Mouse (Mus musculus): ENCODE measurements around the gene Amotl1. TPM values are rescaled to one million over a fixed set of nuclear protein-coding genes. Genes with fewer than 3 reads are reported as not detected.
A peak's percentile ranks its signal among the peaks of the same experiment; 100 is the strongest.

The Amotl1 gene
- polyA plus RNA-seq, 1 experiment from 2014 or later: 33.7 TPM

- H3K4me1 ChIP-seq: 0 out of 2 replicates have a peak, but pooled peaks cover 2% of the 10 kb centered on the region
- peak within 1 kb of the TSS; percentile 74 for H3K4me2 ChIP-seq (replicated peaks)
- 1% methylated on average over 59 of the region's 59 CpGs for WGBS
- H3K27me3 ChIP-seq: no peaks in the 10 kb centered on the region
- peak within 1 kb of the TSS; percentile 82 for H3K4me3 ChIP-seq
- H3K27ac ChIP-seq: peak within 1 kb of the TSS; percentile 78
- H3K9ac ChIP-seq: peak within 1 kb of the TSS; percentile 67
- H3K36me3 ChIP-seq: peaks cover 31% of the 10 kb centered on the region
- H3K9me3 ChIP-seq: no peaks in the 10 kb centered on the region
- peak; percentile 96 for ATAC-seq (ENCODE audit: insufficient number of reproducible peaks, insufficient read depth, low FRiP score, low TSS enrichment)
These were observed 144.6 kb downstream of the Amotl1 start, which contains the start of the genes Kdm4d and Cwc15 for GRCm38 (mm10) chr9:14500023-14500915. TSS of gene Kdm4d (minus strand) at chr9:14500482. TSS of gene Cwc15 (plus strand) at chr9:14500617.

DNA sequence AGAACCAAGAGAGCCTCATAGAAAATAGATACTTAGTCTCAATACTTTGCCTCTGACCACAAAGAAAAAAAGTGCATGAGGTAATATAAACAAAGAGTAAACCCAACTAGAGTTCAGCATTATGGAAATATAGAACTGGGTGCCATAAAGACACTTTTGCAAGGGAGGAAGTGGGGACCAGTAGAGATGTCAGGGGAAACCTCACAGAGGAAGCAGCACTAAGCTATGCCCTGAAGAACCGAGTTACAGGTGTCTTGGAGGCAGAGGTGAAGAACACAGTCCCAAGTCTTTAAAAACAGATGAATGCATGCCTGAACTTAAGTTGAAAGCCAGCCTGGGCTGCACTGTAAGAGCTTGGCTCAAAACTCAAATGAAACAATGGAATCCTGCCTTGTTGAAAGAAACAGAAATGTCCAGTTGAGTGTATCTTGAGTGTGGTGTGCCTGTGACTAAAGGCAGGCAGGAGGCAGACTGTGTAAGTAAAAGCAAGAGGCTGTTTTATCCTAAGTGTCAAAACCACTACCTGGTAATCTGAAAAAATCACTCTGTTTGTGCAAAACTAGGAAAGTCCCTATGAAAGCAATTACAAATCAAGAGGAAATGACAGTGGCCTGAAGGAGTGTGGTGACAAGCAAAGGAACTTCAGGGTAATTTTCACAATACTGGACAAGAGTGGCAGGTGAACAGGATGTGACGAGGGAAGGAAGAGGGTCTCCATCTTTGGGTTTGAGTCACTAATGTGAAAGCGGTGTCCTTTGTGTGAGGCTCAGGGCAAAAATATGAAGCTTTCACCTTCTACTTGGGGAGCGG lies 145.8 kb downstream of the Amotl1 start:
- H3K4me3 ChIP-seq: peak overlapping the region; percentile 82
- 79% methylated on average over 4 of the region's 4 CpGs for WGBS

More for the DNA sequence above, 145.8 kb downstream of the Amotl1 start:
- H3K27me3 ChIP-seq: no peaks in the 10 kb centered on the region
- peak overlapping the region; percentile 58; the same call in 1 of the 2 replicates for H3K9ac ChIP-seq
- H3K27ac ChIP-seq: no peak overlapping the region
- no peaks in the 10 kb centered on the region for H3K9me3 ChIP-seq
- peaks cover 20% of the 10 kb centered on the region for H3K36me3 ChIP-seq
- ATAC-seq (ENCODE audit: insufficient number of reproducible peaks, insufficient read depth, low FRiP score, low TSS enrichment): no peak
- H3K4me2 ChIP-seq (replicated peaks): peak overlapping the region; percentile 74
- 0 out of 2 replicates have a peak, but pooled peaks cover 2% of the 10 kb centered on the region for H3K4me1 ChIP-seq

Other genes starting within 250 kb of the Amotl1 start
- gene Kdm4d, start 144.6 kb downstream of the Amotl1 start, polyA plus RNA-seq (2016; fragmentation: Nextera tagmentation; extraction: Ambion mirVana): 0.26 and 0.46 TPM in 2 replicates
- gene Cwc15, start 144.4 kb downstream of the Amotl1 start, polyA plus RNA-seq (2016; fragmentation: Nextera tagmentation; extraction: Ambion mirVana): 176 and 177 TPM in 2 replicates
- gene Piwil4, start 95.7 kb upstream of the Amotl1 start, polyA plus RNA-seq (2016; fragmentation: Nextera tagmentation; extraction: Ambion mirVana): 0.08 and 0.18 TPM in 2 replicates
- gene Fut4, start 107.3 kb upstream of the Amotl1 start, polyA plus RNA-seq (2016; fragmentation: Nextera tagmentation; extraction: Ambion mirVana): 3.7 and 4.6 TPM in 2 replicates
- gene 1700012B09Rik, start 126.0 kb upstream of the Amotl1 start, polyA plus RNA-seq (2016; fragmentation: Nextera tagmentation; extraction: Ambion mirVana): 0.36 TPM in 1 of 2 replicates, not detected in the other
- gene Mre11a, start 139.6 kb upstream of the Amotl1 start, polyA plus RNA-seq (2016; fragmentation: Nextera tagmentation; extraction: Ambion mirVana): 33.4 and 33.8 TPM in 2 replicates
- gene Ankrd49, start 139.8 kb upstream of the Amotl1 start, polyA plus RNA-seq (2016; fragmentation: Nextera tagmentation; extraction: Ambion mirVana): 46.9 and 47.7 TPM in 2 replicates
- gene Gpr83, start 215.2 kb upstream of the Amotl1 start, polyA plus RNA-seq (2016; fragmentation: Nextera tagmentation; extraction: Ambion mirVana): 0.38 and 0.40 TPM in 2 replicates

Measured in embryonic facial prominence, embryonic 12.5 days (tissue).